In the genomic region with DNA sequence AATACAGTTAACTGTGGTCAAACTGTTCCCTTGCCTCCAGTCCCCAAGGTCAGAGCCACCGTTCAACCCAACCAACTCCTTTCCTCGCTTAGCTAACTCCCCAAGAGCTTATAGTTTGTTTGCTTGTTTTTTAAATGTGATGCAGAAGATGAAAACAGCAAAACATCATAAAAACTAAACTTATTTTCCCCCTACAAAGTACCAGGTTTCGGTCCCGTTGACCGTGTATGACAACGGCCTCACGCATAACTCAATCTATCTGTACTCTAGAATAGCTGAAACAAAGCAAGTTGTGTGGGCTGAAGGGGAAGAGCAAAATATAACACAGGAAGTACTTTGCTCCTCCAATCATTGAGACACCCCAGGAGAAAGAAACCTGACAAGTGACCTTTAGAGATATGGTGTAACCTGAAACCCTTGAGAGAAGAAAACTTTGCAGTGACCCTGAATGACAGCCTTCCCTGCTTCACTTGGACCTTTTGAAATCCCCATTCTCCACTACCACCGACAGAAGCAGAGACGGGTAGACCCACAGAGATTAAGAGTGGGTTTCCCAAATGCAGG, we compare ENCODE assay signal across 8 mouse cellular contexts. TPM values are rescaled to one million over a fixed set of nuclear protein-coding genes. Genes with fewer than 3 reads are reported as not detected.
DNase-seq lines count a peak whose midpoint lies in the region; ATAC-seq and TF ChIP-seq lines count a peak whose summit lies in the region.

No protein-coding gene starts in this region.

- peak overlapping the region; percentile 81 for H3K27ac ChIP-seq in liver, adult 2 months (replicated peaks; ENCODE audit: insufficient read depth, low read depth, low read length)
- H3K27ac ChIP-seq in embryonic facial prominence, embryonic 11.5 days (replicated peaks; ENCODE audit: low read depth, low read length), result no peak overlapping the region; the same call in 1 of the 2 replicates
- peak overlapping the region; percentile 68 for H3K27ac ChIP-seq in limb, embryonic 11.5 days (replicated peaks; ENCODE audit: low read depth, low read length)
- H3K27ac ChIP-seq in neural tube, embryonic 12.5 days, result peak overlapping the region; percentile 62; the same call in 1 of the 2 replicates

- H3K36me3 ChIP-seq in liver, adult 2 months (ENCODE audit: control insufficient read depth, insufficient read depth, low read length), result no peaks in the 10 kb centered on the region
- no peaks in the 10 kb centered on the region for H3K36me3 ChIP-seq in embryonic facial prominence, embryonic 11.5 days (replicated peaks; ENCODE audit: control insufficient read depth, insufficient read depth, low read depth, low read length)
- H3K36me3 ChIP-seq in limb, embryonic 11.5 days (ENCODE audit: control insufficient read depth, insufficient read depth, low read length), result no peaks in the 10 kb centered on the region
- H3K36me3 ChIP-seq in neural tube, embryonic 12.5 days, result no peaks in the 10 kb centered on the region

- 3% methylated on average over 9 of the region's 9 CpGs for WGBS in liver, adult 2 months
- 26% methylated on average over 9 of the region's 9 CpGs for WGBS in embryonic facial prominence, embryonic 11.5 days
- whole genome bisulfite sequencing in limb, embryonic 11.5 days, result 39% methylated on average over 9 of the region's 9 CpGs
- 30% methylated on average over 9 of the region's 9 CpGs for WGBS in neural tube, embryonic 12.5 days

- H3K79me2 ChIP-seq in liver, adult 2 months (ENCODE audit: control insufficient read depth, insufficient read depth, low read length), result peaks cover 42% of the 10 kb centered on the region

- no peaks in the 10 kb centered on the region for H3K9me3 ChIP-seq in embryonic facial prominence, embryonic 11.5 days (replicated peaks; ENCODE audit: control insufficient read depth, low read length)
- H3K9me3 ChIP-seq in limb, embryonic 11.5 days (ENCODE audit: control insufficient read depth, low read length), result no peaks in the 10 kb centered on the region
- no peaks in the 10 kb centered on the region for H3K9me3 ChIP-seq in neural tube, embryonic 12.5 days

- H3K4me3 ChIP-seq in liver, adult 2 months (ENCODE audit: insufficient read depth, low read depth, low read length), result peak overlapping the region; percentile 98
- H3K4me3 ChIP-seq in embryonic facial prominence, embryonic 11.5 days (ENCODE audit: low read depth, low read length), result peak overlapping the region; percentile 95
- H3K4me3 ChIP-seq in limb, embryonic 11.5 days (ENCODE audit: low read depth, low read length), result peak overlapping the region; percentile 86
- H3K4me3 ChIP-seq in neural tube, embryonic 12.5 days, result peak overlapping the region; percentile 99

- no peak for ATAC-seq in embryonic facial prominence, embryonic 11.5 days (replicated peaks; ENCODE audit: insufficient number of reproducible peaks, low FRiP score, low TSS enrichment, low read depth)
- no peak for ATAC-seq in limb, embryonic 11.5 days (ENCODE audit: insufficient number of reproducible peaks, low FRiP score, low TSS enrichment, low read depth)
- ATAC-seq in neural tube, embryonic 12.5 days (ENCODE audit: low FRiP score, low read depth), result no peak

- TF ChIP-seq CTCF in liver, adult 2 months (IDR thresholded peaks at IDR 0.05; ENCODE audit: low read depth, low read length), result no peak

- TF ChIP-seq POLR2A in liver, adult 2 months (IDR thresholded peaks at IDR 0.05; ENCODE audit: extremely low read depth, insufficient read depth, low read length), result no peak

- peak overlapping the region; percentile 85 for H3K9ac ChIP-seq in liver, adult 2 months (ENCODE audit: low read depth, low read length)
- peak overlapping the region; percentile 92 for H3K9ac ChIP-seq in embryonic facial prominence, embryonic 11.5 days (replicated peaks; ENCODE audit: low read length)
- H3K9ac ChIP-seq in limb, embryonic 11.5 days (ENCODE audit: low read length), result peak overlapping the region; percentile 89
- peak overlapping the region; percentile 95 for H3K9ac ChIP-seq in neural tube, embryonic 12.5 days

- peak; percentile 68 for DNase-seq in liver, adult 2 months (ENCODE audit: extremely low read depth, low read depth, low spot score)
- no peak for DNase-seq in liver
- peak; percentile 33 for DNase-seq in embryonic facial prominence, embryonic 11.5 days (ENCODE audit: low spot score)
- no peak for DNase-seq in limb, embryonic 11.5 days (ENCODE audit: low spot score)
- no peak for DNase-seq in frontal cortex, postnatal 36 days (ENCODE audit: low spot score in 2 of 2)
- no peak for DNase-seq in cerebellum, adult 18-20 months
- DNase-seq in kidney, adult 8-10 months, result no peak

- H3K4me2 ChIP-seq in embryonic facial prominence, embryonic 11.5 days (ENCODE audit: low read depth, low read length), result peak overlapping the region; percentile 82
- peak overlapping the region; percentile 82 for H3K4me2 ChIP-seq in limb, embryonic 11.5 days (ENCODE audit: low read depth, severe bottlenecking)
- peak overlapping the region; percentile 81 for H3K4me2 ChIP-seq in neural tube, embryonic 12.5 days (replicated peaks)

- no peaks in the 10 kb centered on the region for H3K27me3 ChIP-seq in liver, adult 2 months (ENCODE audit: control insufficient read depth, insufficient read depth, low read length)
- H3K27me3 ChIP-seq in embryonic facial prominence, embryonic 11.5 days (ENCODE audit: control insufficient read depth, insufficient read depth, low read length), result no peaks in the 10 kb centered on the region
- H3K27me3 ChIP-seq in limb, embryonic 11.5 days (ENCODE audit: control insufficient read depth, insufficient read depth, low read length), result no peaks in the 10 kb centered on the region
- no peaks in the 10 kb centered on the region for H3K27me3 ChIP-seq in neural tube, embryonic 12.5 days (replicated peaks)

- peaks cover 39% of the 10 kb centered on the region for H3K4me1 ChIP-seq in liver, adult 2 months (ENCODE audit: control insufficient read depth, insufficient read depth, low read length)
- H3K4me1 ChIP-seq in embryonic facial prominence, embryonic 11.5 days (ENCODE audit: control insufficient read depth, insufficient read depth, low read length), result peaks cover 2% of the 10 kb centered on the region; the same call in 1 of the 2 replicates
- peaks cover 3% of the 10 kb centered on the region; the same call in 1 of the 2 replicates for H3K4me1 ChIP-seq in limb, embryonic 11.5 days (ENCODE audit: control insufficient read depth, insufficient read depth, low read length)
- H3K4me1 ChIP-seq in neural tube, embryonic 12.5 days, result peaks cover 33% of the 10 kb centered on the region

RNA-seq across cellular contexts. Expression of a gene that starts 1.4 kb away (rescaled TPM):
- 29.5 and 30.0 TPM in 2 replicates for total RNA-seq in liver, adult 2 months (2014; rRNA removed)
- 45.1 and 45.4 TPM in 2 replicates for polyA plus RNA-seq in liver, adult 2 months (2012; rRNA removed)
- 44.7 and 45.7 TPM in 2 replicates for polyA plus RNA-seq in embryonic facial prominence, embryonic 11.5 days (2014; fragmentation: Nextera tagmentation; extraction: Ambion mirVana)
- polyA plus RNA-seq in limb, embryonic 11.5 days (2014; fragmentation: Nextera tagmentation; extraction: Ambion mirVana), result 43.5 and 47.6 TPM in 2 replicates
- 44.2 and 46.8 TPM in 2 replicates for polyA plus RNA-seq in neural tube, embryonic 12.5 days (2016; fragmentation: Nextera tagmentation; extraction: Ambion mirVana)

RNA-seq across cellular contexts. Expression of a gene that starts 41.9 kb away (rescaled TPM):
- total RNA-seq in liver, adult 2 months (2014; rRNA removed), result 0.87 and 1.3 TPM in 2 replicates
- polyA plus RNA-seq in liver, adult 2 months (2012; rRNA removed), result 0.50 and 0.73 TPM in 2 replicates
- 6.5 and 7.3 TPM in 2 replicates for polyA plus RNA-seq in embryonic facial prominence, embryonic 11.5 days (2014; fragmentation: Nextera tagmentation; extraction: Ambion mirVana)
- polyA plus RNA-seq in limb, embryonic 11.5 days (2014; fragmentation: Nextera tagmentation; extraction: Ambion mirVana), result 4.2 and 5.7 TPM in 2 replicates
- 12.4 and 14.8 TPM in 2 replicates for polyA plus RNA-seq in neural tube, embryonic 12.5 days (2016; fragmentation: Nextera tagmentation; extraction: Ambion mirVana)

RNA-seq across cellular contexts. Expression of a gene that starts 56.8 kb away (rescaled TPM):
- total RNA-seq in liver, adult 2 months (2014; rRNA removed), result 20.9 and 25.6 TPM in 2 replicates
- 24.0 and 28.9 TPM in 2 replicates for polyA plus RNA-seq in liver, adult 2 months (2012; rRNA removed)
- 63.6 and 66.9 TPM in 2 replicates for polyA plus RNA-seq in embryonic facial prominence, embryonic 11.5 days (2014; fragmentation: Nextera tagmentation; extraction: Ambion mirVana)
- polyA plus RNA-seq in limb, embryonic 11.5 days (2014; fragmentation: Nextera tagmentation; extraction: Ambion mirVana), result 70.3 and 72.3 TPM in 2 replicates
- 50.7 and 54.1 TPM in 2 replicates for polyA plus RNA-seq in neural tube, embryonic 12.5 days (2016; fragmentation: Nextera tagmentation; extraction: Ambion mirVana)

Comparison
In these comparisons a context has a peak if more than half of its experiments do, and no peak if none do; other contexts are left out.
1. DNase-seq: peak in liver, adult 2 months (single experiment) and embryonic facial prominence, embryonic 11.5 days (single experiment); none in liver (single experiment), limb, embryonic 11.5 days (single experiment), frontal cortex, postnatal 36 days (0 of 2), cerebellum, adult 18-20 months (0 of 2) and kidney, adult 8-10 months (0 of 2).
2. Peak in every context shown above with its lines, with median percentiles within 50 percentile points of each other: H3K4me3 ChIP-seq, H3K9ac ChIP-seq and H3K4me2 ChIP-seq.